Mouse (Mus musculus): ENCODE measurements at regions not wholly inside any gene's neighbourhood (a gene's known extent, or its start where the extent isn't known, plus 50 kb on each side); places are given as distances from the start of the nearest gene placed in this dataset.

GRCm38 (mm10) chr9:41509597-41509996, 348.1 kb upstream of the Ubash3b start:
- TF ChIP-seq CTCF (IDR thresholded peaks at IDR 0.05; ENCODE audit: control insufficient read depth, insufficient read depth, insufficient replicate concordance, low read depth, low read length) (no peak), POLR2A (IDR thresholded peaks at IDR 0.05; ENCODE audit: control insufficient read depth, low read depth, low read length) (no peak)
